ENCODE assay signal across 14 mouse cellular contexts in the genomic region with DNA sequence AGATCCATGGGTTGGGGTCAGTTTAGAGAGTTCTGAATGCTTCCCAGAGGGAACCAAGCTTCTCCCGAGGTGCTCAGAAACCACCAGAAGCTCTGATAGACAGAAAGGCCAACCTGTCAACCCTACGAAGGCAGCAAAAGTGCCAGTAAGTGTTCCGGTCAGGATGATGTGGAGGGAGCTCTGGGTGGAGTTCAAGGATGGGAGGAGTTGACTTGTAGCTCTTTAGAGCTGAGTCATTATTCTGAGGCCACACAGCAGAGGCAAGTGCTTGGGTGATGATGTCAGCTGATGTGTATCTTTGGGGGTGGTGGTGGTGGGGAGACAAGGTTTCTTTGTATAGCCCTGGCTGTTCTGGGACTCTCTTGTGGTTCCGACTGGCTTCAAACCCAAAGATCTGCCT. TPM values are rescaled to one million over a fixed set of nuclear protein-coding genes. Genes with fewer than 3 reads are reported as not detected.
DNase-seq lines count a peak whose midpoint lies in the region; ATAC-seq and TF ChIP-seq lines count a peak whose summit lies in the region.
"Had no signal": no experiment of that assay in that cellular context is flagged by ENCODE, and none has a peak within 500 bp of the region (broad histone marks: within the 10 kb centered on the region; RNA-seq: fewer than 3 reads in every experiment).

No protein-coding gene starts in this region.

- no peak for TF ChIP-seq POLR2A in bone marrow macrophage, adult 2 months (IDR thresholded peaks at IDR 0.05; ENCODE audit: borderline replicate concordance, low read depth, low read length)

- H3K9me3 ChIP-seq in heart, postnatal 0 days (replicated peaks; ENCODE audit: control insufficient read depth, low read length) = no peaks in the 10 kb centered on the region
- H3K9me3 ChIP-seq in ES-E14 (ENCODE audit: control insufficient read depth, insufficient read depth, low read depth, low read length) = no peaks in the 10 kb centered on the region
- no peaks in the 10 kb centered on the region for H3K9me3 ChIP-seq in limb, embryonic 10.5 days (replicated peaks)
- H3K9me3 ChIP-seq: embryonic facial prominence, embryonic 13.5 days; hindbrain, embryonic 13.5 days had no signal

- in situ Hi-C loops in ES-E14 (cut with MboI; ENCODE audit: low sequenced_read_pairs in 2 of 2, unreplicated experiment in 2 of 2) = no loop called here

- H3K9ac ChIP-seq in heart, postnatal 0 days (replicated peaks; ENCODE audit: low read depth, low read length) = no peak overlapping the region
- H3K9ac ChIP-seq in ES-E14 (ENCODE audit: insufficient read depth, low read depth, low read length, poor library complexity, severe bottlenecking) = no peak overlapping the region
- H3K9ac ChIP-seq: embryonic facial prominence, embryonic 13.5 days; hindbrain, embryonic 13.5 days had no signal

- no peaks in the 10 kb centered on the region for H3K4me1 ChIP-seq in heart, postnatal 0 days (ENCODE audit: control insufficient read depth, insufficient read depth)
- peaks cover 6 to 12% of the 10 kb centered on the region in 2 experiments; a peak in 3 of 4 replicates for H3K4me1 ChIP-seq in ES-E14 (ENCODE audit: control insufficient read depth in 2 of 2, insufficient read depth in 2 of 2, low read length in 2 of 2, poor library complexity in 1 of 2)
- H3K4me1 ChIP-seq in bone marrow macrophage, adult 2 months (ENCODE audit: control insufficient read depth, insufficient read depth, low read length) = peaks cover 51% of the 10 kb centered on the region
- no peaks in the 10 kb centered on the region for H3K4me1 ChIP-seq in limb, embryonic 10.5 days
- H3K4me1 ChIP-seq: embryonic facial prominence, embryonic 13.5 days had no signal

- no peak for TF ChIP-seq EP300 in heart, postnatal 0 days (IDR thresholded peaks at IDR 0.05; ENCODE audit: low read depth)

- TF ChIP-seq CTCF in heart, postnatal 0 days (IDR thresholded peaks at IDR 0.05; ENCODE audit: low read depth) = no peak
- no peak for TF ChIP-seq CTCF in bone marrow macrophage, adult 2 months (IDR thresholded peaks at IDR 0.05; ENCODE audit: low read depth, low read length)

- 55% methylated on average over 4 of the region's 4 CpGs for WGBS in heart, postnatal 0 days
- WGBS in limb, embryonic 10.5 days = 87% methylated on average over 4 of the region's 4 CpGs

- H3K36me3 ChIP-seq in heart, postnatal 0 days (replicated peaks; ENCODE audit: control insufficient read depth, insufficient read depth, low read length) = no peaks in the 10 kb centered on the region
- H3K36me3 ChIP-seq in ES-E14 (ENCODE audit: control insufficient read depth, insufficient read depth, low read length, poor library complexity, severe bottlenecking) = no peaks in the 10 kb centered on the region
- H3K36me3 ChIP-seq in limb, embryonic 10.5 days = no peaks in the 10 kb centered on the region
- H3K36me3 ChIP-seq: embryonic facial prominence, embryonic 13.5 days; hindbrain, embryonic 13.5 days had no signal

- no peak overlapping the region for H3K4me2 ChIP-seq in heart, postnatal 0 days (ENCODE audit: low read depth, low read length)
- H3K4me2 ChIP-seq: embryonic facial prominence, embryonic 13.5 days; heart, embryonic 11.5 days; hindbrain, embryonic 13.5 days had no signal

- ATAC-seq in heart, postnatal 0 days (ENCODE audit: insufficient read depth, low read depth) = 0 out of 2 replicates have a peak, but pooled peaks have one; percentile 17
- peak; percentile 54 for ATAC-seq in megakaryocyte, adult 5-6 weeks (ENCODE audit: poor library complexity, severe bottlenecking)
- ATAC-seq: midbrain, embryonic 16.5 days had no signal

- H3K27me3 ChIP-seq in heart, postnatal 0 days (ENCODE audit: control insufficient read depth, insufficient read depth, low read length) = no peaks in the 10 kb centered on the region
- H3K27me3 ChIP-seq in limb, embryonic 10.5 days (ENCODE audit: low read depth, poor library complexity, severe bottlenecking) = no peaks in the 10 kb centered on the region
- H3K27me3 ChIP-seq: embryonic facial prominence, embryonic 13.5 days; hindbrain, embryonic 13.5 days had no signal

- no peak for DNase-seq in heart, postnatal 0 days (ENCODE audit: low spot score)
- DNase-seq in heart, adult 11 months = no peak
- DNase-seq in ES-E14 (ENCODE audit: low read depth, low spot score) = no peak
- no peak for DNase-seq in testis, postnatal 10 days (ENCODE audit: low spot score)
- no peak for DNase-seq in limb, embryonic 10.5 days (ENCODE audit: low spot score)
- DNase-seq in frontal cortex, postnatal 36 days (ENCODE audit: low spot score in 2 of 2) = no peak
- DNase-seq: cerebellum, adult 8-10 months; kidney, adult 8-10 months had no signal

- H3K4me3 ChIP-seq in heart, postnatal 0 days (ENCODE audit: low read depth, low read length) = no peak overlapping the region
- no peak overlapping the region for H3K4me3 ChIP-seq in ES-E14 (ENCODE audit: insufficient read depth in 1 of 2, low read depth in 1 of 2, low read length in 2 of 2, poor library complexity in 1 of 2, severe bottlenecking in 1 of 2)
- H3K4me3 ChIP-seq in bone marrow macrophage, adult 2 months (ENCODE audit: insufficient read depth, low read length) = no peak overlapping the region
- no peak overlapping the region for H3K4me3 ChIP-seq in limb, embryonic 10.5 days
- H3K4me3 ChIP-seq: embryonic facial prominence, embryonic 13.5 days; hindbrain, embryonic 13.5 days had no signal

- no peak overlapping the region for H3K27ac ChIP-seq in heart, postnatal 0 days (ENCODE audit: low read depth)
- H3K27ac ChIP-seq in ES-E14 (ENCODE audit: insufficient read depth, low read depth, low read length, poor library complexity, severe bottlenecking) = no peak overlapping the region
- peak overlapping the region; percentile 17; the same call in 1 of the 2 replicates for H3K27ac ChIP-seq in bone marrow macrophage, adult 2 months (ENCODE audit: insufficient read depth, low read depth, low read length)
- no peak overlapping the region for H3K27ac ChIP-seq in limb, embryonic 10.5 days
- H3K27ac ChIP-seq: embryonic facial prominence, embryonic 13.5 days; hindbrain, embryonic 13.5 days had no signal

TF ChIP-seq in ES-E14, 5 proteins besides CTCF, POLR2A, EP300 and RAD21:
- TF ChIP-seq HCFC1 (IDR thresholded peaks at IDR 0.05; ENCODE audit: borderline replicate concordance, insufficient read depth, low read length) (no peak), CHD2 (IDR thresholded peaks at IDR 0.05; ENCODE audit: low read depth, low read length) (no peak), ZNF384 (IDR thresholded peaks at IDR 0.05; ENCODE audit: low read depth, low read length) (no peak), ZC3H11A (IDR thresholded peaks at IDR 0.05; ENCODE audit: borderline replicate concordance, low read depth, low read length) (no peak), MAFK (IDR thresholded peaks at IDR 0.05; ENCODE audit: insufficient read depth, low read depth, low read length) (peak; percentile 81)

RNA-seq across cellular contexts. Expression of gene Neurl1a, which starts 41.0 kb away (rescaled TPM):
- total RNA-seq in heart, postnatal 0 days (2014; rRNA removed; ENCODE audit: low replicate concordance) = 0.77 and 1.8 TPM in 2 replicates
- 0.27 and 0.54 TPM in 2 replicates for polyA plus RNA-seq in heart, postnatal 0 days (2015; fragmentation: Nextera tagmentation; extraction: Ambion mirVana)
- total RNA-seq in ES-E14 (2012; rRNA removed) = 10.2 and 14.7 TPM in 2 replicates
- polyA plus RNA-seq in bone marrow macrophage, adult 2 months (2012; ENCODE audit: insufficient read depth, insufficient read length, missing spikeins) = 2.9 and 3.8 TPM in 2 replicates
- not detected in 2 replicates for total RNA-seq in megakaryocyte, adult 5-6 weeks (2015)
- not detected in 2 replicates for total RNA-seq in megakaryocyte, adult 5-6 weeks (2017)
- polyA plus RNA-seq in limb, embryonic 10.5 days (2016; fragmentation: Nextera tagmentation; extraction: Ambion mirVana) = 5.7 and 7.7 TPM in 2 replicates
